Mouse (Mus musculus): ENCODE data around the gene Efna3.
A peak's percentile ranks its signal among the peaks of the same experiment; 100 is the strongest.

Efna3 gene

DNA sequence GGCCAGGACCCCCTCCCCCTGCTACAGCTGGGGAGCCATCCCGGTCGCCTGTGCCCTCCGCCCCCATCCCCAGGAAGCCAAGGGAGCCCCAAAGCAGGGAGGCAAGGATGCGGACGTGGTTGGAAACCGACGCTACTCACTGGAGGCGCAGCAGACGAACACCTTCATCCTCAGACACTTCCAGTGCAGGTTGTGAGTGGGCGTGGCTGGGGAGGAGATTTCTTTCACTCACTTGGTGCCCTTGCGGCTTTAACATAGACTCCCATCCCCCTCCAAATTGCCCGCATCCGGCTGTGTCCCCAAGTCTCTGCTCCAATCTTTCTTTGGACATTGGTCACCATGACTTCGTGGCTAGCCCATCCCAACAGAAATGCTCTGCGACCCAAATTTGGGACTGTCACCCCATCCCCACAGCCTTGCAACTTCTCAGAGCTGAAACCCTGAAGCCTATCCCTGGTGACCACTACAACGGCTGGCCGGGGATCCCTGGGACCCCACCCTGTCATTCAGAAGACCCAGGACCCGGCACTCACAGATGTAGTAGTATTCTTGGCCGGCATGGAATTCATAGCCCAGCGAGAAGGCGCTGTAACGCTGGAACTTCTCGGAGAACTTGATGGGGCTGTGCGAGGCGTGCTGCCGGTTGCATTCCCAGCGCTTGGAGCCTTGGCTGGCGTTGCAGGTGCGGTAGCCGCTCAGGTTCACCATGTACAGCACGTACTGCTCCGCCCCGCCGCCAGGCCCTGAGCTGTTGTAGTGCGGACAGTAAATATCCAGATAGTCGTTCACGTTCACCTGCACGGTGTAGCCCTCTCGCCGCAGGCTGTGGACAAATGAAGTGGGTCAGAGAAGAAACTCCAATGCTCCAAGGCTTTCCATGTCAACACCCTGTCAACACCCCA, 6.6 kb downstream of the Efna3 start:
- peak; percentile 35 for DNase-seq

DNA sequence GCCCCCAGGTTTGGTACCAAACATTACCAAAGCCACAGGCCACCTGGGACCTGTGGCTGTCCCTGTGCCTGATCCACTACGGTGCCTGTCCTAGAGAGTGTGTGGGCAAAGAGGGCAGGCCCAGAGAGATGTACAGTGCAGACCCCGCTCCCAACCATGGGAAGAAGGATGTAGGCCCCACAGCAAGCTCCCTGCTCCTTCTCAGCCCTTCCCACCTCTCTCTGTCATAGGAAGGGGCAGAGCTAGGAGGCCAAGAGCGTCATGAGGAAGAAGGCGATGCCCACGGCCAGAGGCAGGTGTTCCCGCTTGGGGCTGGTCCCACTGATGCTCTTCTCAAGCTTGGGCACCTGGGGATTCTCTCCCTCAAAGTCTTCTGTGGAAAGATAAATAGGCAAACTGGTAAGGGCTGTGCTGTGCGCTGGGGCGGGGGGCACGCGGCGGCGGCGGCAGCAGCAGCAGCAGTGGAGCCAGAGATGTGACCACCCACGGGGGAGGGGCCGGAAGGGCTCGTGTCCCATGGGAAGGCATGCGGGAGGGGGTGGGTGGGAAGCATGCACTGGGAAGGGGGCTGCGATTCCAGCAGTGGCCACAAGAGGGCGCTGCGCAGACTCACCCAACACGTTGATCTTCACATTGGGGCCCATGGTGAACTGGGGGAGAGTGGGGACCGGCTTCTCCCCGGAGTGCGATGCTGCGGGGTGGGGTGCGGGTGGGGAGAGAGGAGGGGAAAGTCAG, 7.4 kb downstream of the Efna3 start:
- DNase-seq: peak; percentile 90

DNA sequence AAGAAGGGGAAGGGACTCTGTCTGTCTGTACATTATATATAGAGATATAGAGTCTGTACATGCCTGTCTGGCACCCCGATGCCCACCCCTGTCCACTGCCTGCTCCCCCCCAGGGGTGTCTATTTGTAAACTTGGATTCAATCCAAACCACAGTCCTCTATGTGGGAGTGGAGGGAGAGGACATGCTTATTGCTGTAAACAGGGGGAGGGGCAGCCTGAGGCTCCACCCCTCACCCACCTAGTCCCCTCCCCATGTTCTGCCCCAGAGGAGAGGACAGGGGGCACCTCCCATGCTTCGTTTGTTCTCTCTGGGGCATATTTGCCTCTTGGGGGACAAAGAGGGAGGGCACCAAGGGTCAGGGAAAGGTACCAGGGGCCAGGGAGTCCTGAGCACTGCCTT, 8.0 kb downstream of the Efna3 start:
- peak; percentile 24 for DNase-seq

DNA sequence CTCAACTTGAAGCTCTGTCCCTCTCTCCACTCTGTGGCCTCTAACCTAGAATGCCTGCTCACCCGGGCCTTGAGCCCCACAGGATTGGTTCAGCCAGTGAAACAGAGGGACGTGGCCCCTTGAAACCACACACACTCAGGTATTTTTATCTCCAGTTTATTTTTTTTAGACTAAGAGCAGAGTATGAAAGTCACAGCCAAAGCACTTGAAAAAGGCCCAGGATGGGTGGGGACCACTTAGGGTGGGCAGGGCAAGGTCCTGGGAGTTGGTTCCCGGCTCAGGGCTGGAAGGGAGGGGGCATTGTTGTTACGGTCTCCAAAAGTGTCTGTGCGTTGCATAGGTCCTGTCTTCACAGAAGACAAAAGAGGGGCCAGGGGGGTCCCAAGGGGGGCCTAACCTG, 8.4 kb downstream of the Efna3 start:
- no peak for DNase-seq

DNA sequence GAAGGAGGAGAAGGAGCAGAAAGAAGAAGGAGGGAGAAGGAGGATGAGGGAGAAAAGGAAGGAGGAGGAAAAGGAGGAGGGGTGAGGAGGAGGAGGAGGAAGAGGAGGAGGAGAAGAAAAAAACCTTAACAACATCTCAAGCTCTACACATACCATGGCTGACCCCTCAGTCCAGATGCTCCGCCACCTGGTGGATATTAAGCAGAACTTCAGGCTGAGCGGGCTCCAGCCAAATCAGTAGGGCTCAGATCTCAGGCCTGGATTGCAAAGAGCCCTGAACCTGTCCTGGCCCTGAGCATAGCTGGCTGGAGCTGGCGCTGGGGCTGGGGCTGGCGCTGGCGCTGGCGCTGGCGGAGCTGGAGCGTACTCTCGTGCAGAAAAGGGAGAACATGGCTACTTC, 14.7 kb downstream of the Efna3 start:
- peak; percentile 85 for DNase-seq

DNA sequence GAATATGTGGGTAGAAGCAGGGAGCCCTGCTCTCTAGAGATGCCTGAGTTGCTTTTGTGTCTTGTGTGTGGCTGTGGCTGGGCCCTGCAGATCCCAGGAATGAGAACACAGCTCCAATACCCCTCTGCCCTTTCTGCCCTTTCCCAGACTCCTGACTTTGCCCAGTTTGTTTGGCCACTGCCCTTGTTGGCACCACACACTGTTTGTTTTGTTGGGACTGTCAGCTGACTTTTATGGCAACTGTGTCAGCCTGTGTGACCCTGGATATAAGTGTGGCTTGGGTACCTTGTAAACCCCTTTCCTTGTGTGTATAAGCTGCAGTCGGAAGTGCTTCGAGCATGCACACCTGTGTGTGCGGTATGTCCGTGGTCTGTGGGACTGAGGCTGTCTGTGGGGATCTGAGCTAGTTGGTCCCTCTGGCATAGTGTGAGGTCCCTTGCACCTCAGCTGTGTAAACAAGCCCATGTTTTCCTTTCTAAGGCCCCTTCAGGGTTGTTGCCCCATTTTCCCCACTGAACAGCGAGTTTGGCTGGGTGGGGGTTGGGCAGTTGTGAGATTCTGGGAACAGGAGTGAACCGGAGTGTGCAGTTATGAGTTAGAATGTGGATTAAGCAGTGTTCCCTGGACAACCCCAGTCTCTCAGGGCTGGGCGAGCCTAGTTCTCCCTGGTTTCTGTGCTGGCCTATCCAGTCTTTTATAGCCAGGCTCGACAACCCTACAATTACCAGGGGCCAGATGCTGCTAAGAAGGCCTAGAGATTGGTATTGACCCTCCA, 17.0 kb downstream of the Efna3 start:
- DNase-seq: peak; percentile 49

DNA sequence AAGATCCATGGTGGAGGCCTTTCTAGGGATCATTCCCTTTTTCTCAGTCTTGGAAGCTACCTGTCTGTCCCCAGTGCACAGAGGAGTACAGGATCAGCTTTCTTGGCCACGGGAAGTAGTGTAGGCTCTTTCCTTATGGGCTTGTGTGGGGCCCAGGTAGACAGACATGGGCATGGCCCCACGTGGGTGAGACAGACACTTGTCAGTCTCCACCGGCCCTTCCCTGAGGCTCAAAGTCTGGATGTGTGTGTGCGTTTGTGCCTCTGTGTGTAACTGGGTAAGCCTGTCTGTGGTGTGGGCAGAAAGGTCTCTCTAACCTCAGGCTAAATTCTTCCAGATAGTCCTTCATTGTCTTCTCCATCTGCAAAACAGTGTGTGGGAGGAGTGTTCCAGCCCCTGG, 17.7 kb downstream of the Efna3 start:
- DNase-seq: peak; percentile 24

DNA sequence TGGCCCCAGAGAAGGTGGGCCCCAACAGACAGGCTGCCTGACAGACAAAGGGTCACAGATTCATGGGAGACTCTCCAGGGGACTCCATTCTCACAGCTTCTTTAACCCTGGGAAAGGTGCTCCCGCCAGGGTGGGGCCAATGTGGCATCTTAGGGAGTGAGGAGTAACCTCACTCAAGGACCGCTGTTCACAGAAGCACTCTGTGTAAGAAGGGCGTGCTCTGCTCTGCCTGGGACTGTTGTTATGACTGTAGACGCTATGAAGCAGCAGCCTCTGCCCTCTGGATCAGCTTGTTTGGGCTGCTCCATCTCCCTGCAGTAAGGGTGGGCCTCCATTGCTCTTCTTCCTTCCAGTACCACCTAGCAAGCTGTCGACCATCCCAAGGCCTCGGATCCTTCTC, 18.3 kb downstream of the Efna3 start:
- no peak for DNase-seq

DNA sequence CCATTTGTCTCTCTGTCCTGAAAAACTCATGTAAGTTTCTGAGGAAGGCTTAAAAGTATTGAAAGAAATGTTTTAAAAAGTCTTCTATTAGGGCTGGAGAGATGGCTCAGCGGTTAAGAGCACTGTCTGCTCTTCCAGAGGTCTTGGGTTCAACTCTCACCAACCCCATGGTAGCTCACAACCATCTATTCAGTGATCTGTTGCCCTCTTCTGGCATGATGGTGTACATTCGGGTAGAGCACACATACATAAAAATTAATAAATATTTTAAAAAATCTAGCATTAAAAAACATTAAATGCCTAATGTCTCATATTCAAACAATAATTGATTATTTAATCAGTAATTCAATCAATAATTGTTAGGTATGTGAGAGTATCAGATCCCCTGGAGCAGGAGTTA, 22.3 kb downstream of the Efna3 start:
- no peak for DNase-seq

DNA sequence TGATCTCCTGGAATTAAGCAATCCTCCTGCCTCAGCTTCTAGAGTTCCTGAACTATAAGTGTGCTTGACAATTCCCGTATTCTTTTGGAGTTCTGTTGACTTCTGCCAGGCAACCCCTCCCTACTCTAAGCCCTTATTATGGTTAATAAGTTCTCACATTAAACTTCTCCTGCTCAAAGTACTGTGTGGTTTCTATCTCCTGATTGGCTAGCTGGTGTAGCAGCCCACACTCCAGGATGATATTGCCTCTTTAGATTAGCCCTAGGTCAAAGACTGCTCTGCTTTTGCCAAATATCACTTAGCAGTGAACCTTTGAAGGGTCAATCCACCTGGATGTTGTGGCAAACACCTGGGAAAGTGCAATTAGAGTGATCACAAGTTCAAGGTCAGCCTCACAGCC, 22.7 kb downstream of the Efna3 start:
- DNase-seq: peak; percentile 65

DNA sequence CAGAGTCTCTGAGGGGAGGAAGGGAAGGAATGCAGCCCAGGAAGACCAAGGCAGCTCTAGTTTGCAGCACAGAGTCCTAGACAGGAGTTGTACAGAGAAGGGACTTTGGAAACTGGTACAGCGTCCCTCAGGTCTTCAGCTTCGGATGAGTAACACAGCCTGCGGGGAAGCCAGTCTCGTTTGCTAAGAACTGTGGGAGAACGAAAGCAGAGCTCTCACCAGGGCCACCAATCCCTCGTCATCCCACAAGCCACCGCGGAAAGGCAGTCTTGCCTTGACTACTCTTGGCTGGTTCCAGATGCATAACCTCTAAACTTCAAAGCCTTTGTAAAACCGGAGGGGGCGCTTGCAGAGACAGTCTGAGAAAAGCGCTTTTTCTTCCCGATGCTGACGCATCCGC, 23.3 kb downstream of the Efna3 start:
- DNase-seq: peak; percentile 62

DNA sequence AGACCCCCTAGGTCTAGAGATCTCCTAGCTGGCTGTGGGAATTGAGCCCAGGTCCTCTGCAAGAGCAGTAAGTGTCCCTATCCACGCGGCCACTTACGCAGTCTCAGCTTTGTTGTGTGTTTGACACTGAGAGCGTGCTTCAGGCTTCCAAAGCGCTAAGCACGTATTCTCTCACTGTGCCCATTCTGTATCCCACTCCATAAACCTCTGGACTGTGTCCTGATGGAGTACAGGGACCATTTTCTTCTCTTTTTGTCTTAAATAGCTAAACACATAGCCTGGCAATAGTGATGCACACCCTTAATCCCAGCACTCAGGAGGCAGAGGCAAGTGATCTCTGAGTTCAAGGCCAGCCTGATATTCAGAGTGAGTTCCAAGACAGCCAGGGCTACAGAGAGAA, 23.9 kb downstream of the Efna3 start:
- no peak for DNase-seq

DNA sequence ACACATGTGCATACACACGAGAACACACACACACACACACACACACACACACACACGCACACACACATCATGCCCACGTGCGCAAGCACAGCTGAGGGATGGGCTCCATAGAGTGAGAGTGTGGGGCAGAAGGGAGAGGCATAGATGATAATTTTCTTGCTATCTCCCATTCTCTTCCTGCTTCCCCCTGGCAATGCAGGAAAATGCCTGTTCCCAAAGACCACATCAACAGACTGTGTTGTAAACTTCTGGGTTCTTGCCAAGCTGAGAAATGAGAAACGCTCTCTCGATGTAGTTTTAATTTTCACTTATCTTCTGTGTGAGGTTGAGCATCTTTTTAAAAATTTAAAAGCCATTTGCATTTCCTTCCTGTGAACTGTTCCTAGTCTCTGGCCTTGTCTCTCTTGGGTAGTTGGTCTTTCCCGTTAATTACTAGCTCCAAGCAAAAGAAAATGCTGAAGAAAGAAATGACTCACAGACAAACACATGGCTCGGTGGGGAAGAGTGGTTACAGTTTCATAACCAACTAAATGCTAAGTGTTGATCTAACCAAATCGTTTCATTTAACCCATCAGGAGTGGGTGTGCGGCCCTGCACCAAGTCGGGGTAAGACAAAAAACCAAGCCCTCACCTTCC, 25.9 kb downstream of the Efna3 start:
- no peak for DNase-seq

DNA sequence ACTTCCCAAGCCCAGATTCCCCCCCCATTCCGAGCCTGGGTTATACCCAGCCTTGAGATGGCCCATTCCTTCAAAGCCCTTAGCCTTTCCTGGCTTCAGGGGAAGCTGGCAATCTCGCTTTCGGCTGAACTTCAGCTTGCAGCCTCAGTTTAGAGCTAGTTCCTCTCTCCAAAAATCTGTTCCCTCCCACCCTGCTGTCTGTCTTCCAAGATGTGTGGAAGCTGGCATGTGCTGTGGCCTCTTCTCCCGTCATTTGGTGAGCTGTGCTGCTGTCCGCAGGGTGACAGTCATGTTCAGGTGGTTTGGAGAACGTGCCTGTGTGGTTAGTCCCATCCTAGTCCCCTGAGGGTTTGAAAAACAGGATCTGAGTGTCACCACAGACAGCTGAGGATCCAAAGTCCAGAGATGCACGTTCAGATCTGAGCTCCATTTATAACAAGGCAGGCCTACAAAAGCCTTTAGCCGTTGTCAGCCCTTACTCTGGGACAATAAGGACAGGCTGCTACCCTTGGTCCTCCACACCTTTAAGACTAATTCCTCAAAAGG, 27.0 kb downstream of the Efna3 start:
- DNase-seq: no peak

DNA sequence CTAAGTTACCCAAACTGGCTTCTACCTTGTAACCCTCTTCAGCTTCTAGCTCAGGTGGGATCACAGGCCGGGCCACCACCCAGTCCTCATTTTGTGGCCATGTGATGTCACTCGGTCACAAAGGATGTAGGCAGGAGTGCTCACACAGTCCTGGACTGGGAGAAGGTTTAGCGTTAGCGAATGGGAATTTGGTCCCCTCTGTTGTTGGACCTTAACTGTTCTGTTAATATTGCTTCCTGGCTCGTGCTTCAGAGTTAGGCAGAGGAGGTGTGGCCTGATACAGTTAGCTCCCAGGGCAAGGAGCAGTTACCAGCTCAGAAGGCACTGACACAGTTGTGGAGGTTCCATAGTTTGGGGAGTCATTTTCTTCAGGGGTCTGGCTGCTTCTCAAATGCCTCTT, 28.6 kb downstream of the Efna3 start:
- peak; percentile 48 for DNase-seq

DNA sequence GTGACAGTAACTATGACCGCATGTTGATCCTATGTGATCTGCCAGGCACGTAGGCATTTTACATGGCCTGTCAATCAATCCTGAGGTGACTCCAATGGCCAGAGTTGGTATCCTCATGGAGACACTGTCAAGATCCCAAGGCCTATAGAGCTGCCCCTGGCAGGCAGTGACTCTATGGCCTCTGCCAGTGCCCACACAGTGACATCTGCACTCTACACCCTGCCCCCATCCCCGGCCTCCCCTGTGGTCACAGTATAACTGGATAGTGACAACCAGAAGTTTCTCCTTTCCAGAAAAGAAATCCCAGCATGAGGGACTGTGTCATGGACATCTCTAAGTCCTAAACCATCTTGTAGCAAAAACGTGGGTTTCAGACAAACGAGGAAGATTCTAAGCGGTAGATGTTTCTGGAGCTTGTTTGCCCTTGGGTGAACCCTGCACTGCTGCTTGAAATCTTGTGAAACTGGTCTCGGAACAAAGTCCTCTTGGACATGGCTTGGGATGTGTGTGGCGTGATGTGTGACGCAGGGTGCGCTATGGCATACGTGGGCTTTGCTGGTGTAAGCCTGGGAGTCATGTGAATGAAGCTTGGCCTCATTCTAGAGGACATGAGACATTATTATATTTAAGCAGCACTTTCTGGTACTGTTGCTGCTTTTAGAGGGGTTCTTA, 29.4 kb downstream of the Efna3 start:
- peak; percentile 57 for DNase-seq

DNA sequence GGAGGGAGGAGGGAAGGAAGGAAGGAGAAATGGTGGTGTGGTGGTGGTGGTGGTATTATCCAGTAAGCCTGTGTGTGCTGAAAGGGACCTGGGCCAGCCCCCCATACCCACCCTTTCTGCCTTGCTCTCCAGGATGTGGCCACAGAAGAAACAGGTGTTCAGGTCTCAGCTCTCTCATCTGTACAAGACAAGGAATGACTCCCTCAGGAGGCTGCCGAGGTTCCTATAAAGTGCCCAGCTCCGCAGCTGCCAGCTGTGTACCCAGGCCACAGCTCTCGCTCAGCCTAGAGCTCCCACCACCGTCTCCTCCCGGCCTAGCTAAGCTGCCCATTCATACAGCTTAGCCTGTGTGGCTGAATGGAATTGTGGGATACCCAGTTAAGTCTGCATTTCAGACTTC, 30.5 kb downstream of the Efna3 start:
- DNase-seq: no peak

DNA sequence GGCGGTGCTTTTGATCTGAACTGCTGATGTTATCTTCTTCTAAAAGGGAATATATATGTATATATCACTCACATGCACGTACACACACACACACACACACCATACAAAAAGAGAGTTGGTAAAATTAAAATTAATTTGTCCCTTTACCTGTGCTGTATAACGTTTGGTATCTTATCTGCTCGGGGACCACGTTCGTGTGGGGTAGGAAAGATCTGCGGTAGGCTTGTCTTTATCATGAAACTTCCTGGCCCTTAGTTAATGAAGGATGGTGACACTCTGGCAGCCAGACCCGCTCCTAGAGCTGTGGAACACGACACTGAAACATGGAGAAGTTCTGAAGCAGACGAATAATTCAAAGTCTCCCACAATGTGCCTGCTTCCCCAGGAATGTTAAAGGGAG, 30.9 kb downstream of the Efna3 start:
- DNase-seq: no peak

DNA sequence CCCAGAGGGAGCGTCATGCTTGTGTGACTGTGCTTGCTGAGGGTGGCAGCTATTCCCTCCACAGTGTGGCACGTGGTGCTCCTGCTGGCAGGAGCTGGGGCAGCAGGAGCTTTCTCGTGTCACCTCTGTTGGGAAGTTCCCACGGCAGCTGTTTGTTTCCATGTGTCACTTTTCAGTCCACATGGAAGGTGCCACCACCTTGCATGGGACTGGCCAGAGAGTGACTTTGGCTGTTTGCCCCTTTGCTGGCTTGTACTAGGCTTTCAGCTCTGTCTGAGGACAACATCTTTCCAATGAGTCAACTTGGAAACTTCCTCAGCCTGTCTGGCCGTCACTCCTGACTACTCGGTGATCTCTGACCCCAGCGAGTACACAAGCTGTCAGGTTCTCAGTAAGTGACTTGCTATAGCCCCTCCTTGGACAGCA, 34.2 kb downstream of the Efna3 start:
- peak; percentile 50 for DNase-seq

DNA sequence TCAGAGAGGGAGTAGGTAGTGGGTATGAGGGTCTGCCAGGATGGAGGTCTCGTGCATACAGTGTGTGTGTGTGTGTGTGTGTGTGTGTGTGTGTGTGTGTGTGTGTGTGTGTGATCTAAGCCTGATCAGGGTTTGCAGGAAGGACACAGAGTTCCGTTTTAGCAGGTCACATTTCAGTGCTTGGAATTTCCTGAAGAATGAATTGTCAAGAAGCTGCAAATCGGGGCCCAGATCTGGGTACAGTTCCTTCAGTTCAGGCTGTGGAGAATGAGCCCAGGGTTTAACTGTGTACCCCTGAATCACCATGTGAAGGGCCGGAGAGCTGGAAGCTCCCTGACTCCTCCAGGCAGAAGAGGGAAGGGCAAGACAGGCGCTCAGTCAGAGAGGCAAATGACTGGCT, 35.5 kb downstream of the Efna3 start:
- peak; percentile 30 for DNase-seq

DNA sequence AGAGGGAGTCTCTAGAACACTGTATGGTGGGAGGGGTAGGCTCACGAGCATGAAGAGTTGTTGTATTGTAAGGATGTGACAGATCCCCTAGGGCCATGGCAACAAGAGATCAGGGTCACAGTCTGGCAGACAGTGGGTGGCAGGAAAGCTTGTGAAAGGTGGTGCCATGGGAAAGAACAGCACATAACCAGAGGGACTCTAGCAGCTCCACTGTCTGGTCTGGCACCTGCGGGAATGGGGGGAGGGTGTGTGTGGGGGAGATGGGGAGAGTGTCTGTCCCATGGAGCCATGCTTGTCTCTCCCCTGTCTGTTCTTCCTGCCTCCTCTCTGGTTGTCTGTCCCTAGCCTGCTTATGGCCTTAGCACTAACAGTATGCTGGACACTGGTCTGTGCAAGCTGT, 37.2 kb downstream of the Efna3 start:
- no peak for DNase-seq

DNA sequence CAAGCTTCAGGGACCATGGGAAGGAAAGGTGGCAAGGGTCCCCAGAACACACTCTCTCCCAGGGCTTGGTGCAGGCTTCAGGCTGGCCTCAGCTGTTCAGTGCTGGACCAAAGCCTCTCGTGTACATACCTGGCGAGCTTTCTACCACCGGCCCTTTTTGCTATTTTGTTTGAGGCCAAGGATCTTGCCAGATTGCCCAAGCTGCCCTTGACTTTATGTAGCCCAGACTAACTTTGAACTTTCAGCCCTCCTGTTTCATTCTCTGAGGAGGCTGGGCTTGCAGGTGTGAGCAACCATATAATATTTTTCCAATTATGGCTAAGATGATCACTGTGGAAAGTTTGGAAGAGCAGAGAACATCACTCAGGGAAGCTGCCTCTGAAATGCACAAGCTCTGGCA, 38.5 kb downstream of the Efna3 start:
- no peak for DNase-seq

Data from kidney, postnatal 14 days (tissue).